Mouse (Mus musculus): Measurements from ENCODE around the gene Ap5z1. TPM values are rescaled to one million over a fixed set of nuclear protein-coding genes. Genes with fewer than 3 reads are reported as not detected.

Gene Ap5z1
- total RNA-seq, 4 experiments from 2014 or later = 20.1 to 25.6 (median 25.1) TPM

DNA sequence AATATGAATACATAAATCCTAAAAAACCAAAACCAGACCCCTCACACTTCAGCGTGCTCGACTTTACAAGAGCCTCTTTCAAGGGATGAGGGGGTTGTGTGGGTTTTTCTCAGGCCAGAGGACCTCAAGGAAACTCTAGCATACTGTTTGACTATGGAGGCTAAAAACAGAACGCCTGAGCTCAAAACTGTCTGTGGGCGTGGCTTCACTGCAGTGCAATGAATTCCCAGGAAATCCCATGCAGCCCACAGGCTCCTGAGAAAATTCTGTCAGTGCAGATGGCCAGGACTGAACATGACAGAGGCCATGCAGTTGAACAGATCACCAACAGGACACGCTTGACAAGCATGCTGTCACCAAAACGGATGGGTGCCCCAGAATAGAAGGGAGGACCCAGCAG lies 55.2 kb downstream of the Ap5z1 start:
- DNase-seq (ENCODE audit: low spot score in 2 of 2) = no peak

GRCm38 (mm10) chr5:142520360-142520759 lies 56.6 kb downstream of the Ap5z1 start:
- DNase-seq (ENCODE audit: low spot score in 2 of 2) = no peak

DNA sequence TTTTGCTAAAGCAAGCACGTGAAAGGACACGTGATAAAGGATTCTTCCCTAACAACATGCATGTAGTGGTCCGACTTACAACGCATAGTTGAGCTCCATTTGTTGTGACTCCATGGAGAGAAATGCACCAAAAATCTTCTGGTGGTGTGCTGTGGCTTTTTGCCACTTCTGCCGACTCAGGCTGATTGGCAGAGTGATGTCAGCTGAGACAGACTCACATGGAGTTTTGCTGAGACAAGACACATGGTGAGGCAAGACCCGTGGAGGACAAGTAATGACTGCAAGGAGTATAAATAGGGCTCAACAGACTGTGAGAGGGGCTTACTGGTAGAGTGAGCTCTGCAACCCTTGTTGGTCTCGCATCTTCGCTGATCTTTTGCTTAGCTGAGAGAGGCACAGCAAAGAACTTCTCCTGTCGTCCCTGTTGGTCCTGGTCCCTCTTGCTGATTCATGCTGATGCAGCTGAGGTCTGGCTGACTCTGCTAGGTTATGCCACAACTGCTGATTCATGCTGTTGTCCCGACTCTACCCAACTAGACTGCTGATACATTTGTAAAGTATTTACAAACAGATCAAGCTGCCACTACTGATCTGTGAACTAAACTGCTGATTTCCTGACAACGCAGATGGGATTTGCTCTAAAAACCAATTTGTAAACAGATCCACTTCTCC lies 57.6 kb downstream of the Ap5z1 start:
- DNase-seq (ENCODE audit: low spot score in 2 of 2) = no peak

- DNase-seq (ENCODE audit: low spot score in 2 of 2) = no peak
Observed at GRCm38 (mm10) chr5:142524711-142525464, 61.1 kb downstream of the Ap5z1 start.

Other genes starting within 250 kb of the Ap5z1 start
- gene Foxk1, start 62.4 kb upstream of the Ap5z1 start, total RNA-seq (2022) = 10 to 100 TPM; 39.6 to 43.1 (median 42.7) TPM
- gene Papolb, start 66.1 kb downstream of the Ap5z1 start, total RNA-seq (2022) = under 1 TPM; 0.58 to 0.81 (median 0.66) TPM
- 10 to 100 TPM; 15.1 to 24.0 (median 17.9) TPM for gene Radil, start 87.2 kb downstream of the Ap5z1 start, total RNA-seq (2022)
- 10 to 100 TPM; 92.3 to 99.7 (median 96.6) TPM for gene Mmd2, start 144.9 kb downstream of the Ap5z1 start, total RNA-seq (2022)
- gene Wipi2, start 163.8 kb downstream of the Ap5z1 start, total RNA-seq (2022) = 10 to 100 TPM; 90.8 to 95.2 (median 92.5) TPM
- gene Slc29a4, start 228.6 kb downstream of the Ap5z1 start, total RNA-seq (2022) = 10 to 100 TPM in 1 of 4 experiments, 1 to 10 TPM in 3; 6.3 to 16.9 (median 9.3) TPM